Comparison of ENCODE assay signal across 23 mouse cellular contexts in the genomic region with DNA sequence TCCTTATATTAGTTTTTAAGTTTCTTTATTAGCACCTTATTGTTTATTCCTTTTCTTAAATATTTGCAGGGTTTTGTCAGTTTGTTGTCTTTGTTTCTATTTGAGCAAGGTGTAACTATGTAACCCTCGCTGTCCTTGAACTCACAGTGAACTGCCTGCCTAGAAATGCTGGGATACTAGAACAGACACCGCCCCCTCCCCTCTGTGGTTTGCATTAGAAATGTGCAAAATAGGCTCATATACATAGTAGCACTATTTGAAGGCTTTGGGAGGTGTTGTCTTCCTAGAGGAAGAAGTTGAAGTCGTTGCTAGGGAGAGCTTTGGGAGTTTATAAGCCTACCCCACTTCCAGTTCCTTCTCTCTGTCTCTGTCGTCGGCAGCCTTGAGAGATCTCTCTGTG.
"Had no signal": no experiment of that assay in that cellular context is flagged by ENCODE, and none has a peak within 500 bp of the region (broad histone marks: within the 10 kb centered on the region; RNA-seq: fewer than 3 reads in every experiment).

No protein-coding gene starts in this region.

- H3K27ac ChIP-seq: layer of hippocampus, adult 2 months; limb, embryonic 10.5 days; limb, embryonic 13.5 days; liver, embryonic 13.5 days; midbrain, embryonic 13.5 days; neural tube, embryonic 13.5 days; stomach, embryonic 15.5 days had no signal

- DNase-seq: kidney, adult 18-20 months; kidney, adult 9 months; kidney, postnatal 14 days; kidney, postnatal 4 days; layer of hippocampus, adult 9-11 months; liver; liver, embryonic 13.5 days; lung, adult 2 months; lung, postnatal 14 days; lung, postnatal 4 days; retina, postnatal 1 day; right cerebral cortex, postnatal 25 days; spleen, adult 18-20 months; thymus, adult 2 months; thymus, postnatal 14 days; thymus, postnatal 4 days had no signal

- H3K36me3 ChIP-seq: limb, embryonic 10.5 days; limb, embryonic 13.5 days; liver, embryonic 13.5 days; midbrain, embryonic 13.5 days; neural tube, embryonic 13.5 days; stomach, embryonic 15.5 days had no signal

- H3K9ac ChIP-seq: limb, embryonic 13.5 days; liver, embryonic 13.5 days; midbrain, embryonic 13.5 days; neural tube, embryonic 13.5 days; stomach, embryonic 15.5 days had no signal

- H3K9me3 ChIP-seq: limb, embryonic 10.5 days; liver, embryonic 13.5 days; midbrain, embryonic 13.5 days; neural tube, embryonic 13.5 days; stomach, embryonic 15.5 days had no signal

- H3K4me1 ChIP-seq: limb, embryonic 10.5 days; limb, embryonic 13.5 days; midbrain, embryonic 13.5 days; neural tube, embryonic 13.5 days; stomach, embryonic 15.5 days had no signal

- H3K4me3 ChIP-seq: layer of hippocampus, adult 2 months; limb, embryonic 10.5 days; limb, embryonic 13.5 days; liver, embryonic 13.5 days; midbrain, embryonic 13.5 days; myocyte; neural tube, embryonic 13.5 days; stomach, embryonic 15.5 days had no signal
